Mouse (Mus musculus): ENCODE measurements around the gene Cpt1c.

Gene Cpt1c

GRCm38 (mm10) chr7:44960512-44960910, 14.1 kb downstream of the Cpt1c start:
- no peak for DNase-seq

DNA sequence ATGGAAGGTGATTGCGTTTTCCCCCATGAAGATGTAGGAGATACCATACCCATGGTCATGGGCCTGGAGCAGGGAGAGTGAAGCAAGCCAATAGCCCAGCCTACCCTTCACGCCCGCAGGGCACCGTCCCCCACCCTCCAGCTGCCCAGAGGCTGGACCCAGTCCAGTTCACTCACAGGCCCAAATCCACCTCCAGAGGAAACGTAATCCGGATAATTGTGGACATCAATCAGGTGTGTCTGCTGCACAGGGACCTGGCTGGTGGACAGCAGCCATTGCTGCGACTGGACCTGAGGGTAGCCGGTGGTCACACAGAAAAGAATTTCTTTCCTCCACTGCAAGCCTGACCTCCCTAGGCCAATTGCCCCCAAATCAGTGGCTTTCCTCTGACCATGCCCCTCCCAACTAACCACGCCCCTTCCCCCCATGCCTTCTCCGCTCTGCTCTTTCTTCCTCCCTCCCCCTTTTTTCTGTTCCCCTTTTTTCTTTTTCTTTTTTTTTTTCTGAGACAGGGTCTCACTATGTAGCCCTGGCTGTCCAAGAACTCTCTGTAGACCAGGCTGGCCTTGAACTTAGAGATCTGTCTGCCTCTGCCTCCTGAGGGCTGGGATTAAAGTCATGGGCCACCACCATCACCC, 14.7 kb downstream of the Cpt1c start:
- DNase-seq: no peak

DNA sequence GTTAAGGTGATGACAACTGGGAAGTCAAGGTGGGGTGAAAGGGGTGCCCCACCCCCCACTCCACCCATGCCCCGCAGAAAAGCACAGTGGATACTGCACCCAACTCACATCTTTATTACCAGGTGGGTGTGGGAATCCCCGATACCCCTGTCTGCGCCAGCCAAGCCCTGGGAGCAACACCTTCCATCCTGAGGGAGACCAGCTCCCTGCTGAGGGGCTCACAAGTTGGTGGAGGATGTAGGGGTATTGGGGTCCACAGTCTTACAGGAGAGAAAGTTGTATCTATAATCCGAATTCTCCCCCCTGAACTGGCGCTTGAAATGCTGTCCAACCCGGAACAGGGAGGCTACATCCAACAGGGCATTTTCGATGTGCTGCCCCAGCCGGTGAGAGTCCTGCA, 15.4 kb downstream of the Cpt1c start:
- DNase-seq: no peak

- DNase-seq: no peak
Measured at GRCm38 (mm10) chr7:44958208-44958607, 16.4 kb downstream of the Cpt1c start.

DNA sequence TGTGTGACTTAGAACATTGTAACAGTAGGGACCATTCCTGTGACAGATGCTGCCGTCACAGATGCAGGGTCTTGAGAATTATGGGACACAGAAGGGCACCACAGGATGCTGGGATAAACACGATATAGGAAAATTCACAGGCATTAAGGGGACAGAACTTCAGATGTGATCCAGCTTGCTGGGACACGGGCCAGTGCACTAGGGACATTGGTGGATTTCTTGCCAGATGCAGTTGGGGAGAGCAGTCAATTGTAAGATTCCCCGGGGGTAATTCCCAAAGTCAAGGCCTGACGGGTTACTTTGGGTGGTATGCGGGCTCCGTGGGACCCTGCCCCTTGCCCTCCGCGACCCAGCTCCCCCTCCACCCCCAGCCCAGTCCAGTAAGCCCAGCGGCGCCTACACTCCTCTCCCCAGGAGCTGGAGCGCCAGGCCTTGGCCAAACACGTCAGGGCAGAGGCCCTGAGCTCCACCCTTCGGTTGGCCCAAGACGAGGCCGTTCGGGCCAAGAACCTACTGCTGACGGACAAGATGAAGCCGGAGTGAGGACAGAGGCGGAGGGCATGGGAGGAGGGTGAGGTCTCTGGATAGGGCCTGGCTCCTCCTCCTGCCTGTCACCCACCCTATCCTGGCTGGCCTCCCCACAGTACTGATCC, 17.3 kb downstream of the Cpt1c start:
- DNase-seq: no peak

DNA sequence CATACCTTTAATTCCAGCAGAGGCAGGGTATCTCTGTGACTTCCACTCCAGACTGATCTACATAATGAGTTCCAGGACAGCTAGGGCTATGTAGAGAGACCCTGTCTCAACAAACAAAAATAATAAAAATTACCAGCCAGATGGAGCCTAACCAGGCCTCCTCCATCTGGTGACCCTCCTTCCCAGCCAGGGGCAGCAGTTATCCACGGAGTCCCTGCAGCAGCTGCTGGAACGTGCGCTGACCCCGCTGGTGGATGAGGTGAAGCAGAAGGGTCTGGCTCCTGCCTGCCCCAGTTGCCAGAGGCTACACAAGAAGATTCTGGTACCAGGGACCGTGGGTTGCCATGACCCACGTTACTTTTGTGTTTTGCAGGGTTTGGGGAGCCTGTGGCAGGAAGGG, 18.4 kb downstream of the Cpt1c start:
- no peak for DNase-seq

DNA sequence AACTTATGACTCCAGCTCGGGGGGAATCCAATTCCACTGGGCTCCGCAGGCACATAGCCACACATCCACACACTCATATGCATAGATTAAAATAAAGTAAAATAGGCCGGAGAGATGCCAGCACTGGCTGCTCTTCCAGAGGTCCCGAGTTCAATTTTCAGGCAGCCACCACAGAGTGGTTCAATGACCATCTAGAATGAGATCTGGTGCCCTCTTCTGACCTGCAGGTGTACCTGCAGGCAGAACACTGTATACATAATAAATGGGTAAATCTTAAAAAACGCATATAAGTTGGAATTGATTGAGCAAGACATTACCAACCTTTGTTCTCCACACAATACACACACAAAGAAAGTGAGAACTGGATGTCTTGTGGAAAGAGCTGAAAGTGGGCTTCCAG, 19.0 kb downstream of the Cpt1c start:
- DNase-seq: no peak

- no peak for DNase-seq
Measured at GRCm38 (mm10) chr7:44954091-44954885, 20.4 kb downstream of the Cpt1c start.

DNA sequence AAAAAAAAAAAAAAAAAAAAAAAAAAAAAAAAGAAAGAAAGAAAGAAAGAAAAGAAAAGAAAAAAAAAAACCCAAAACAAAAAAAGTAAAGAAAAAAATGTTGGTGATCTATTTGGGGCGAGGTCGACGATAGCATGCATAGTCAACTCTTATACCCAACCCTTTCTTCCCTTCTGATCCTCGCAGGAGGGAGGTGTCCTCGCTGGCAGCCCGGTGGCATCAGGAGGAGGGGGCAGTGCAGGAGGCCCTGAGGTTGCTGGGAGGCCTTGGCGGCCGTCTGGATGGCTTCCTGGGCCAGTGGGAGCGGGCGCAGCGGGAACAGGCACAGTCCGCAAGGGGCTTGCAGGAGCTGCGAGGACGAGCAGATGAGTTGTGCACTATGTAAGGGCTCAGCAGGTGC, 21.1 kb downstream of the Cpt1c start:
- no peak for DNase-seq

GRCm38 (mm10) chr7:44952611-44953306, 21.9 kb downstream of the Cpt1c start:
- DNase-seq: peak; percentile 84

- no peak for DNase-seq
Measured at GRCm38 (mm10) chr7:44951960-44952359, 22.7 kb downstream of the Cpt1c start.

GRCm38 (mm10) chr7:44949922-44950321, 24.7 kb downstream of the Cpt1c start:
- no peak for DNase-seq

- DNase-seq: no peak
Measured at GRCm38 (mm10) chr7:44942904-44943303, 31.7 kb downstream of the Cpt1c start, which contains the start of gene Tsks. Tsks (plus strand) TSS chr7:44943204.

DNA sequence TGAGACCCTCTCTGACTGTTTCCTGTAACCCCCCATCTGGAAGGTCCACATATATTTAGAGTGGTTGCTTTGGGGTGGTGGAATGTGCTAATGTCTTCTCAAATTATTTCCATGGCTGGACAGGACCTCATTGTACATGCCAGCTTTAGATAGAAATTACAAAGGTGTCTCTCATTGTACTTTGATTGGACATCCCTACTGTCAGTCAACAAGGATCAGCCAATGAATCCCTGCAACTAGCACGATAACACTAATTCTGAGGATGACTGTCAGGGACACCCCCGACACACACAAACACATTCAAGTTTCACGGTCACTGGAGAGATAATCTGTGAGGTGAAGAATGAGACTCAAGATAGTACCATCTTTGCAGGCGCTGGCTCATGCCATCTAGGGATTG, 36.0 kb downstream of the Cpt1c start:
- no peak for DNase-seq

- DNase-seq: peak; percentile 98
Measured at GRCm38 (mm10) chr7:44929204-44930151, 45.2 kb downstream of the Cpt1c start, which contains the start of gene Ap2a1. Ap2a1 (minus strand) TSS chr7:44929496.

DNA sequence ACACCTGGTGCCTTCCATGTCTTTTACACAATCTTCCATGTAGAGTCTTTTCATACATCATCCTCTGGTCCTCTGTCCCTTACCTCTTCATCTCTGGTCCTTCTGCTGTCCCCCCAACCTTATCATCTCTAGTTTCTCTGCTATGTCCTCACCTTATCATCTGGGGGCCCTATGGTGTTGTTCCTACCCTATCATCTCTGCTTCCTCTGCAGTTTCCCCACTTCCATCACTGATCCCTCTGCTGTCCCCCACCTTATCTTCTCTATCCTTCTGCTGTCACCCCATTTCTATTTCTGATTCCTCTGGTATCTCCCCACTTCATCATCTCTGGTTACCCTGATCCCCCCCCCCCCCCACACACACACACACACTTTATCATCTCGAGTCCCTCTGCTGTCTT, 46.1 kb downstream of the Cpt1c start:
- no peak for DNase-seq

DNA sequence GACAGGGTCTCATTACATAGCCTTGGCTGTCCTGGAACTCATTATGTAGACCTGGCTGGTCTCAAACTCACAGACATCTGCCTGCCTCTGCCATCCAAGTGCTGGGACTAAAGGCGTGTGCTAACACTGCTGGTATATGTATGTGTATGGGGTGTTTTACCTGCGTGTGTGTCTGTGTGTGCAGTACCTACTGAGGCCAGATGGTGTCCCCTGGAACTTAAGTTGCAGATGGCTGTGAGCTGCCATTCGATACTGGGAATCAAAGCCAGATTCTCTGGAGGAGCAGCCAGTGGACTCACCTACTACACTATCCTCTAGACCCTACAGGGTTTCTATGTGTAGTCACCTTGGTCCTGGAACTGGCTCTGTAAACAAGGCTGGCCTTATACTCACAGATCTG, 49.2 kb downstream of the Cpt1c start:
- DNase-seq: no peak

DNA sequence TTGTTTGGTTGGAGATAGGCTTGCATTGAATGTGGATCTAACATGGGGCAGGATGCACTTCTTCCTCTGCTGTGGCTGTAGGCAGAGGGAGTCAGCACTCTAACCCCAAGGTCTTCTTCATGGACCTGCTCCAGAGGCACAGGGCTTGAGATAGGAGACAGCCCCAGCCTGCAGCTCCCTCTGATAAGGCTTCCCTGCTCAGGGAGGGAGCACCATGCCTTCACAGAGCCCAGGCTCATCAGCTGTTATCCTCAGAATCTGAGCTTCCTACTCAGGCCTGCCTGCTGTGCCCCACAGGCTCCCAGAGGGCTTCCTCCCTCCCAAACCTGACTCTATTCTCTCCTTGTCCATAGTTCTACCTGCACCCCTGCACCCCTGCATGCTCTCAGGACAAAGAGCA, 52.1 kb downstream of the Cpt1c start:
- DNase-seq: no peak

DNA sequence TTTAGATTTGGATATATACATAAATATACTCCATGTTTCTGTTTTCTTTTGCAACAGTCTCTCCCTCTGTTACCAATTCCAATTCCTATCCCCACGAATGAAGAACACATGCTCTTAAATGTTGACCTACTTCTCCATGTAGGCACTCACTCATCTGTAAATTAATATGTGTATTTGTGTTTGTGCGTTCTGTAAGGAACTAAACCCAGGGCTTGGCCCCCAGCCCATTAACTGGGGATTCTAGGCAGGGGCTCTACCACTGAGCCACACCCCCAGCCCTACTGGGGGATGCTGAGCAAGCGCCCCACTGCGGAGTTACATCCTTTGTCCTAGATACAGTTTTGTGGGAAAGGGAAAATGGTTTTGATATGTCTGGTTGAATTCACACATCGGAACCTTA, 55.5 kb downstream of the Cpt1c start:
- no peak for DNase-seq

GRCm38 (mm10) chr7:44918219-44918618, 56.4 kb downstream of the Cpt1c start:
- DNase-seq: no peak

DNA sequence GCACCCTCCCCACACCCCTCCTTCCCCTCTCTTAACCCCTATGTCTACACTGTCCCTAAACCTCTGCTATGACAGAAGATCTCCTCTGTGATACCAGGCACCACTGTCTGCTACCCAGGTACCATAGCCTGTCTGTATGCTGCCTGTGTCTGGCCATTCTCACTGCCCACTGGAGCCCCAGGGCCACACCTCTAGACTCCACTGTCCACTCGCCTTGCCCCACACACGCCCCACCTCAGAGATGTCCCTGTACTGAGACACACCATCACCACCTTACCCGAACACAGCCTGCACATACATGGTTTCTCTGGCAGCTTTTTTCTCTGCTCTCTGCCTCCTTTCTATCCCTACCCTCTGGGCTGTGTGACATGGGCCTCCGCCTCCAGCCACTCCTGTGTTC, 57.8 kb downstream of the Cpt1c start:
- DNase-seq: no peak

DNA sequence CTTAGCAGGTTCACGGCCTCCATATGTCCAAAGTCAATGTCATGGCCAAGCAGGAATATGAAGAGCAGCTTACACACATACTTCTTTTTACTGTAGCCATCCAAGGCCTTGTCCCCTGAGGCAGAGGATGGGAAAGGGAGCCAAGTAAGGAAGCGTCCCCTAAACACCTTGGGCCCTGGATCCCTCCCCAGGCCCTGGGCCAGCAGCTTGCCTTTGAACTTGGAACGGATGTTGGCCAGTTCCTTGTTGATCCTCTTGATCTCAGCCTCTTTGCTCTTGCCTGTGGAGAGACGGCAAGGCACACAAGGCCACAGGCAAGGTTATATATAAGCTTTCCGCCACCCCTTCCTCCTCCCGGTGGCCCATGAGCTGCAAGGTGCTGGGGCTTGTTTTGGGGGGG, 58.5 kb downstream of the Cpt1c start:
- no peak for DNase-seq
